Mouse (Mus musculus) liver, postnatal 0 days (tissue): Measurements from ENCODE around the gene Acly.

ENCODE experiments used
- CTCF ChIP-seq: sonication (generic); IDR thresholded peaks from 2 replicates; pipeline ENCODE4 v1.5.1; 2016; ENCODE audit warnings: antibody characterized with exemption, low read depth
- EP300 ChIP-seq: IDR thresholded peaks from 2 replicates; pipeline ENCODE4 v1.6.1; 2016; ENCODE audit warnings: antibody characterized with exemption, low read depth, mild to moderate bottlenecking

GRCm38 (mm10) chr11:100541577-100541976 is 13.8 kb upstream of the Acly start:
- TF ChIP-seq CTCF: no peak
- TF ChIP-seq EP300: no peak
